In the genomic region with DNA sequence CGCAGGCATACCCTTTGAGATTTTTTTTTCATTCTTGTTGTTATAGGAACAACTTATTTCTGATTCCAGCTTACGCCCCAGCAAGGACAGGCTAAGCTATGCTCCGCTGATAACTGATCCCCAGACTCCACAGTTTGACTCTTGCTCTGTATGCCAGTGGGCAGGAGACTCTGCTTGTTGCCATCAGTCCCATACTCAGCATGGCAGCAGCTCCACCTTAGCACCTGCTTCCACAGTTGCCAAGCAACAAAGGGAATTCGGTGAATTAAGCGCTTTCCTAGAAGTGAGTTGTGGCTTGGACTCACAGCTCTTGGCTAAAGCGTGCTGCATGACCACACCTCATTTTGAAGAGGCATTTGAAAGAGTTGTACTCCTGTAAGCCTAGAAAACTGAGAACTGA, we compare ENCODE assay signal across 32 mouse cellular contexts.
DNase-seq lines count a peak whose midpoint lies in the region; ATAC-seq and TF ChIP-seq lines count a peak whose summit lies in the region.
"Had no signal": no experiment of that assay in that cellular context is flagged by ENCODE, and none has a peak within 500 bp of the region (broad histone marks: within the 10 kb centered on the region; RNA-seq: fewer than 3 reads in every experiment).

No protein-coding gene starts in this region.

- H3K4me1 ChIP-seq in forebrain, postnatal 0 days (ENCODE audit: insufficient read depth) = no peaks in the 10 kb centered on the region
- H3K4me1 ChIP-seq in forebrain, embryonic 13.5 days = 0 out of 2 replicates have a peak, but pooled peaks cover 3% of the 10 kb centered on the region
- H3K4me1 ChIP-seq in olfactory bulb, adult 2 months (ENCODE audit: control insufficient read depth, insufficient read depth, low read length) = peaks cover 8% of the 10 kb centered on the region
- H3K4me1 ChIP-seq: hindbrain, embryonic 13.5 days; liver, embryonic 12.5 days; neural tube, embryonic 12.5 days had no signal

- H3K36me3 ChIP-seq in forebrain, postnatal 0 days (ENCODE audit: insufficient read depth) = no peaks in the 10 kb centered on the region
- H3K36me3 ChIP-seq in forebrain, embryonic 13.5 days (ENCODE audit: poor library complexity, severe bottlenecking) = no peaks in the 10 kb centered on the region
- H3K36me3 ChIP-seq: hindbrain, embryonic 13.5 days; liver, embryonic 12.5 days; neural tube, embryonic 12.5 days had no signal

- no peak overlapping the region for H3K4me3 ChIP-seq in forebrain, postnatal 0 days (ENCODE audit: low read depth, low read length)
- H3K4me3 ChIP-seq in forebrain, embryonic 13.5 days = no peak overlapping the region
- H3K4me3 ChIP-seq in olfactory bulb, adult 2 months (ENCODE audit: insufficient read depth, low read depth, low read length) = no peak overlapping the region
- H3K4me3 ChIP-seq: gastrocnemius, adult 2 months; hindbrain, embryonic 13.5 days; liver, embryonic 12.5 days; myocyte; neural tube, embryonic 12.5 days had no signal

- ATAC-seq in forebrain, postnatal 0 days = 0 out of 2 replicates have a peak, but pooled peaks have one; percentile 40
- no peak for ATAC-seq in forebrain, embryonic 13.5 days
- ATAC-seq: activated CD4-positive, CD25-positive, alpha-beta regulatory T cell, adult 4 months; CD4-positive, CD25-positive, alpha-beta regulatory T cell, adult 4 months; forebrain, embryonic 14.5 days; liver, embryonic 12.5 days; liver, postnatal 0 days had no signal

- H3K9me3 ChIP-seq in forebrain, postnatal 0 days (ENCODE audit: low read length) = no peaks in the 10 kb centered on the region
- H3K9me3 ChIP-seq in forebrain, embryonic 13.5 days (replicated peaks) = no peaks in the 10 kb centered on the region
- H3K9me3 ChIP-seq: hindbrain, embryonic 13.5 days; liver, embryonic 12.5 days; neural tube, embryonic 12.5 days had no signal

- no peaks in the 10 kb centered on the region for H3K27me3 ChIP-seq in forebrain, postnatal 0 days (ENCODE audit: insufficient read depth, low read length)
- H3K27me3 ChIP-seq in forebrain, embryonic 13.5 days = no peaks in the 10 kb centered on the region
- H3K27me3 ChIP-seq: hindbrain, embryonic 13.5 days; liver, embryonic 12.5 days; neural tube, embryonic 12.5 days had no signal

- TF ChIP-seq POLR2A in olfactory bulb, adult 2 months (IDR thresholded peaks at IDR 0.05; ENCODE audit: insufficient read depth, low read depth, low read length) = no peak

- no peak overlapping the region for H3K4me2 ChIP-seq in forebrain, postnatal 0 days (ENCODE audit: low read depth)
- no peak overlapping the region for H3K4me2 ChIP-seq in forebrain, embryonic 13.5 days
- H3K4me2 ChIP-seq: heart, embryonic 11.5 days; hindbrain, embryonic 13.5 days; liver, embryonic 12.5 days; neural tube, embryonic 12.5 days had no signal

- intact Hi-C loops in left cerebral cortex, postnatal 4 days (cut with DNase I) = no loop called here
- intact Hi-C loops in left cerebral cortex, postnatal 25 days (cut with DNase I) = no loop called here

- 80% methylated on average over 6 of the region's 6 CpGs for WGBS in forebrain, postnatal 0 days
- 86% methylated on average over 6 of the region's 6 CpGs for WGBS in forebrain, embryonic 13.5 days
- WGBS in olfactory bulb, adult 2 months = 58% methylated on average over 6 of the region's 6 CpGs

- no peak for TF ChIP-seq CTCF in forebrain, postnatal 0 days (IDR thresholded peaks at IDR 0.05; ENCODE audit: low read depth)
- TF ChIP-seq CTCF in olfactory bulb, adult 2 months (IDR thresholded peaks at IDR 0.05; ENCODE audit: insufficient read depth, low read depth, low read length) = no peak

- DNase-seq in forebrain, postnatal 0 days = no peak
- peak; percentile 14 for DNase-seq in left cerebral cortex, postnatal 4 days
- no peak for DNase-seq in left cerebral cortex, postnatal 25 days (ENCODE audit: low spot score in 2 of 2)
- peak; percentile 12 for DNase-seq in ZHBTc4 (ENCODE audit: low read depth, low spot score)
- DNase-seq in frontal cortex, postnatal 25 days (ENCODE audit: low spot score in 2 of 2) = no peak
- DNase-seq: adrenal gland, adult 2 months; adrenal gland, postnatal 36 days; gastrocnemius, adult 2 months; gastrocnemius, postnatal 36 days; heart, adult 18-20 months; heart, postnatal 36 days; kidney, adult 2 months; kidney, postnatal 4 days; layer of hippocampus, adult 9-11 months; liver, postnatal 0 days; lung, postnatal 36 days; midbrain, embryonic 14.5 days; right cerebral cortex, postnatal 4 days; thymus, adult 18-20 months; thymus, postnatal 25 days had no signal

- H3K27ac ChIP-seq in forebrain, postnatal 0 days (ENCODE audit: low read depth, low read length) = no peak overlapping the region
- H3K27ac ChIP-seq in forebrain, embryonic 13.5 days = no peak overlapping the region
- 0 out of 2 replicates have a peak overlapping the region, but pooled peaks have one; percentile 36 for H3K27ac ChIP-seq in olfactory bulb, adult 2 months (ENCODE audit: insufficient read depth, low read depth, low read length)
- H3K27ac ChIP-seq: gastrocnemius, adult 2 months; hindbrain, embryonic 13.5 days; kidney, postnatal 0 days; liver, embryonic 12.5 days; neural tube, embryonic 12.5 days; stomach, postnatal 0 days had no signal

- H3K9ac ChIP-seq in forebrain, postnatal 0 days = no peak overlapping the region
- H3K9ac ChIP-seq in forebrain, embryonic 13.5 days = no peak overlapping the region
- H3K9ac ChIP-seq: hindbrain, embryonic 13.5 days; liver, embryonic 12.5 days; liver, postnatal 0 days; neural tube, embryonic 12.5 days had no signal

Comparison
In these comparisons a context has a peak if more than half of its experiments do, and no peak if none do; other contexts are left out.
1. DNase-seq: peak in left cerebral cortex, postnatal 4 days (single experiment) and ZHBTc4 (single experiment); none in forebrain, postnatal 0 days (single experiment), left cerebral cortex, postnatal 25 days (0 of 2) and frontal cortex, postnatal 25 days (0 of 2).